Mouse (Mus musculus): ENCODE measurements at regions not wholly inside any gene's neighbourhood (a gene's known extent, or its start where the extent isn't known, plus 50 kb on each side); places are given as distances from the start of the nearest gene placed in this dataset.
A peak's percentile ranks its signal among the peaks of the same experiment; 100 is the strongest.

DNA sequence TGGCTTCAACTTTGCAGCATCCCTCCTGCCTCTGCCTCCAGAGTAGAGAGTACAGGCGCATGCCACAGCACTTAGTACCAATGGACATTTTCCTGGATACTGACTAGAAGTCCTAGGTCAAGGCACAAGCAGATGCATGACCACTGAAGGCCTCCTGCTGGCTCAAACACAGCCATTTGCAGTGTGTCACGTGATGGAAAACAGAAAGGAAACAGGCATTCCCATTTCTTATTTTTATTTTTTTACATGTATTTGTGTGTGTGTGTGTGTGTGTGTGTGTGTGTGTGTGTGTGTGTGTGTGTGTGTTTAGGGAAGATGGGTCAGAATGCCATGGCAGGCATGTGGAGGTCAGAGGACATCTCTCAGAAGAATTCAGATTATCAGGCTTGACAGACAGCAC is 65.6 kb downstream of the Thap12 start:
- no peak for DNase-seq

DNA sequence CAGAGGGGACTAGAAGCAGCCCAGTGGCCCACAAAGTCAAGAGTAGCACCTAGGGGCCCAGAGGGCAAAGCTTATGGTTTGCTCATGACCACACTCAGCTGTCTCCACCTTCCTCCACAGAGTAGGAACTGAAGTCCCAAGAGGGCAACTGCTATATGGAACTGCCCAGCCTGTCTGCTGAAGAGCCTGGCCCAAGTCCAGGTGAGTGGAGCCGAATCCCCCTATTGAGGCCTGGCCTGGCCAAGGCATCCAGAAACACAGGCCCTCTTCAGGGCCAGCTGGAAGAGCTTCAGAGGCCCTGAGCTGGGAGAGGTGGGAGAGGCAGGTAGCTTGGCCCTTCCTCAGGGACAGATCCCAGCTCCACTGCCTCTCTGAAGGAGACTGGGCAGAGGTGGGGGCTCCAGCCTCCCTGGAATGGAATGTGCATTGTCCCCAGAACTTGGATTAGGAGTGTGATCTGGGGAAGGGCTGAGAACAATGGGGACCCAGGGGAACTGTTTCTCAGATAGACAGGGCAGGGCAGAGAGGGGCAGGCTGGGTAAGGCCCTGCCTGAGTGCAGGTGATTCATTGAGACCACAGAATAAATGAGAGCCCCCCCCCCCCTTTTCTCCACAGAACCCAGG is 65.7 kb upstream of the Wnt11 start:
- DNase-seq = no peak

DNA sequence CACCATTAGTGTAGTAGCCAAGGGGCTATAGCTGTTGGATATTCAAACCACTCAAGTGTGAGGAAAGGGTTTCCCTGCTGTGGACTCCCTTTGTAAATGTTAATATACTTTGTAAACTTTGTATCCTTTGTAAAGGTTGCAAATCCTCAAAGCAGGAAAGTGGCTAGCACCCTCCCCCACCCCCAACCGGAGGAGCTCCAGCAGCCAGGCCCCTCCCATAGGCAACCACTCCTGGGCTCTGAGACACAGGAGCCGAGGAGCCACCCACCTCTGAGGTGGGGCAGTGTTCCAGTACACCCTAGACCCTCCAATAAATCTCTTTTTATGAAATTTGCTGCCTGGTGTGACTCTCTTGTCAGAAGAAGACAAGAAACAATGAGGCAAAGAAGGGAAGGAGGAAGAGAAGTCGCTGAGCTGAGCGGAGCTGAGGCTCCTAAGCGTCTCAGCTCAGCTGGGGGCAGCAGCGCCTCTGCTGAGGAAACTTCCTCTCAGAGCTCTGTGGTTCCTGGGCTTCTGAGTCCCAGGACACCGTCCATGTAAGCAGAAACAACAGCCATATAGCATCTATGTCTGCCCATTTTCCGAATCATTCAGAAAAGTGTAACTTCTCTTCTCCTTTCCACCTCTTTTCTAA is 64.5 kb upstream of the Wnt11 start:
- peak; percentile 44 for DNase-seq

DNA sequence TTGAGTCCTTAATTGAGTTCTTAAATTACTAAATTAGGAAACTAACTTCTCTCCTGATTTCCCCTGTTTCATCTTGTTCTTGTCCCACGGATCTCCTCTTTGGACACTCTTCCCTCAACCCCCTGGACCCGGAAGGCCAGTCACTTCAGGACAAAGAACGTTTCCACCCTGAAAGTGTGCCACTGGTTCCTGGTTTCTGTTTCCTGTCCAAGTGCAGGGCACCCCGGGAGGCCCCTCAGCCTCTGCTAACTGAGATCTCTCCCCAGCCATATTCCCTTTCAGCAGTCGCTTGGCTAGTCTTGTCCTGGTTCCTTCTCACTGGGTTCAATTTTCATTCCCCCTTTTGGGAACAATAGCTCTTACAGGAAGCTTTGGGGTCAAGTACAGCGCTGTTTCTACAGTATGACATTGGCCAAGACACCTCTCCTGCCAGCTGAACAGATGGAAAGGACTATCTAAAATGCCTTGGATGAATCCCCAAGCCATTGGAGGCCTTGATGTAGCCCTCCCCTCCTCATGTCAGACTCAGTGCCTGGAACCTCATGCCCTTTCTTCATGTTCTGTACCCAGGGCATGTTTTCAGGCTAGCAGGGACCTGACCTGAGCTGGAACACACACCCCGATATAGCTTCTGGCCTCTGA is 63.7 kb upstream of the Wnt11 start:
- DNase-seq = peak; percentile 10

DNA sequence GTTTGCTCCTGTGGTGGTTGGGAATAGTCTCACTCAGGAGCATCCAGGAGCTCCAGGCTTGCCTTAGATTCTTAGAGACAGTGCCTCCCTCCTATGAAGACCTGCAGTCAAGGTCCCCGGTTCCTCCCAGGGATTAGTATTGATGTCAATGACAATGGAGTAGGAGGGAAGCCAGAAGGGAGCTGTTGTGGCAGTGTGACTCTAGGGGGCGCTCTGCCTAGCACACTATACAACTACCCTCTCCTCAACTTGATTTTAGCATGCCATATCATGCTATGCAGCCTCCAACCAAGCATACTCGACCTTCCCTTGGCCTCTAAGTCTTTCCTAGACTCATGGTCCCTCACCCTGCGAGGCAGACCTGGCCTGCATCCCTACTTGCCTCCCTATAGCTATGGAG is 60.3 kb upstream of the Wnt11 start:
- no peak for DNase-seq

DNA sequence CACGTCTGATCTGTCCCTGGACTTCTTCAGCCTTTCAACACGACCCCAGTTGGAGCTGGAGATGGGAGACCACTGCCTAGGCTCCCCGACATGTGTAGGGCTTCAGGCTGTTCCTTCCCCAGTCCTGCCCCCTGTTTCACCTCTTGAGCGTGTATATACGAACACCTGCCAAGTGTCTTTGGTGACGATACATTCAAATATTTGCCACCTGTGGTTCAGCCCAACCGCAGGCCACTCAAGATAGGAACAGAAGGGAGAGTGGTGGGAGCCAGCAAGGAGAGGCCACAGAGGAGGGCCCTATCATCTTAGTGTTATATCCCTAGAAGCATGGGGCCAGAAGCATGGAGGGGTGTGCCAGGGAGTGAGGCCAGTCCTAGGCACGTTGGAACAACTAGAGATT is 59.9 kb upstream of the Wnt11 start:
- DNase-seq = no peak

DNA sequence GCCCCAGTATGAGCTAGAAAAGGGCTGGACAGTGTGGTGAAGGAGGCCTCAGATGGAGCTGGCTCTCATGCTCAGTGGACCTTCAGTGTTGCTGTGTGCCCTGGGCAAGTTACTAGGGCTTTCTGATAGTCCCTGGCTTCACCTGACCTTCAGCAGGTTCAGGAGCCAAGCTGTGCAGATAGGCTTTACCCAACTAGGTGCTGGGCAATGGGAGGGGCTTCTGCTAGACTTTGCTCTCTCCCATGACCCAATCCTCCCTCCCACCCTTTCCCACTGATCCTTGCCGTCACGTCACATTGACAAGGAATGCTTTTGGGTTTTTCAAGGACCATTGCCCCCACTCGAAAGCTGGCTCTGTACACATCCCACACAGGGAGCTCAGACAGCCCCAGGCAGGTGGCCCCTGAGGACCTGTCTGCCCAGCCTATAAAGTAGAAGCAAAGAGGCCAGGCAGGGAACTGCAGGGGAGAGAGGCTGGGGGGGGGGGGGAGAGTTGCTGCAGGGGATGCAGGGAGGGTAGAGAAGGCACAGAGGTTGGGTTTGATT is 57.5 kb upstream of the Wnt11 start:
- DNase-seq = no peak

DNA sequence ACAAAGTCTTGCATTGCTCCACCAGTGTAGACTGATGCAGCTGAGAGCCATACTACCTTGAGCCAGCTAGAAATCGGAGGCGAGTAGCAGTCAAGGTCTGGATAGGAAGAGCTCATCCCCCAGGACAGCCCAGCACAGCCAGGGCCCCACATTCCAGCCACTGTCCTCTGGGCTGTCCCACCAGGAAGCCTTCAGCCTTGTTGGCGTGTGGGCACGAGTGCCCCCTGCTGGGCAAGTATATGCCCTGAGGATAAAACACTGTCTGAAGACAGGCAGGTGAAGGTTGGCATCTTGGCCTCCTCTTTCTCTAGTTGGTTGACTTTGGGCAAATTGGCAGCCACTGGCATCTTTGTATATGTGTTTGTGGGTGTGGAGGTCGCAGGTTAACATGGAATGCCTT is 56.0 kb upstream of the Wnt11 start:
- DNase-seq = peak; percentile 73

DNA sequence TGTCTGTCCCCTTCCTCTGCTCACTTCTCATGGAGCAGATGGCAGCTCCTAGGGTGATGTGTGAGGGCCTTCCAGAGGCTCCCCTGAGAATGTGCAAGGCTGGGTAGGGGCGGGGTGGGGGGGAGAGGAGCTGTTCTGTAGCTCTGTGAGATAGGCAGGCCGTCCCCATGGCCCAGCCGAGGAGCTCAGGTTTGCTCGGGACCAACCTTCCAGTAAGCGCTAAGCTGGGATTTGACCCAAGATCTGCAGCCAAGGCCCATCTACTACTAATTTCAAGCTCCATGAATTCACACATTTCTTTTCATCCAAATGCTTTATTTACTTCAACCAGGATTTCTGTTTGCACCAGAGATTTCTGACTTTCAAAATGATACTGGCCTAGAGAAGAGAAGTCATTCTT is 51.4 kb upstream of the Wnt11 start:
- no peak for DNase-seq

DNA sequence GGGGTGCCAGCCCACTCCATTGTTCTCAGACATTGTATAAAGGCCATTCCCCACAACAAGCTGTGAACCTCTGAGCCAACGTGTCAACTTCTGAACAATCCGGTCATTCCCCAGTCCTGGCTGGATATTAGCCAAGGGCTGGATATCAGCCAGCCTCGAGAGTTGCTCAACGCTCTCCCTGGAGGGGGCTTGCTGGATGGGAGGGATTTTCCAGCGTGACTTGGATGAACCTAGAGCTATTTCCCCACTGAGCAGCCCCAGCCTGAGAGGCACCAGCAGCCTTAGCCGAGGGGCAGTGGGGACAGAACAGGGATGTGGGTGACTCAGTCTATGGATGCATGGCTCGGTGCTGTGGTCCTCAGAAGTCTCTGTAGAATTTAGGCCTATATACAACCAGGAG is 51.0 kb upstream of the Wnt11 start:
- no peak for DNase-seq

DNA sequence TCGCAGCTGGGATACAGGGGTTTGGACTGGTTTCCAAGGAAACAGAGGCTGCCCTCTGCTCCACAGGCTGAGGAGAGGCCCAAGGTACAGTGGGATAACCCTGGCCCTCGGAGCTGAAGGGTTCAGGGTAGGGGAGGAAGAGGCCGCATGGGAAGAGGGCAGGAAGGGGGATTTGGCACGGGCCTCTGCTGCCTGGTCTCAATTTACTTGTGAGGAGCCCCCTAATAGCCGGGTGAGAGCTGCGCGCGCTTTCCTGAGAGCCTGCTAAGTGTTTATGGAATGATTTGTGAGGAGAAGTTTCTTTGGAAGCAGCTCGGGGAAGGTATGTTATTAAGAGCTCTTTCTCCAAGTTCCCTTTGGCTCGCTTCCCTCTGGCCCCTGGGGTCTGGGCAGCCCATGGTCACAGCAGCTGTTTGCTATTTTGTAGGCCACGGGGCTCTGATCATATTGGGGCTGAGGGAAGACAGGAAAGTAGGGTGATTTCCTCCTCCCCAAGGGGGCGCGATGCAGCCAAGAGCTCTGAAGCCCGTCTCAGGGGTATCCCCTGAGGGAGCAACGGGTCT is 50.5 kb upstream of the Wnt11 start:
- DNase-seq = no peak
